Mouse (Mus musculus): ENCODE data around the gene Trcg1.

GRCm38 (mm10) chr9:57227203-57227602 lies 9.2 kb upstream of the Trcg1 start:
- TF ChIP-seq CTCF (IDR thresholded peaks at IDR 0.05; ENCODE audit: low read depth) (no peak), EP300 (IDR thresholded peaks at IDR 0.05; ENCODE audit: low read depth) (no peak)
